Mouse (Mus musculus) frontal cortex, postnatal 10 days (tissue): ENCODE results near the gene Erich4.

Experiments
- DNase-seq, 2 experiments: peaks; one replicate each; pipeline ENCODE4 v3.0.0; 2022; ENCODE audit warnings: low spot score in 2 of 2, mixed read lengths in 1 of 2

Erich4 gene

GRCm38 (mm10) chr7:25623857-25624370, 8.2 kb upstream of the Erich4 start:
- DNase-seq: no peak

- peak in 1 of 2 experiments; percentile 3 for DNase-seq
Measured at GRCm38 (mm10) chr7:25620751-25621150, 5.1 kb upstream of the Erich4 start.

GRCm38 (mm10) chr7:25620101-25620500, 4.4 kb upstream of the Erich4 start:
- DNase-seq: no peak

DNA sequence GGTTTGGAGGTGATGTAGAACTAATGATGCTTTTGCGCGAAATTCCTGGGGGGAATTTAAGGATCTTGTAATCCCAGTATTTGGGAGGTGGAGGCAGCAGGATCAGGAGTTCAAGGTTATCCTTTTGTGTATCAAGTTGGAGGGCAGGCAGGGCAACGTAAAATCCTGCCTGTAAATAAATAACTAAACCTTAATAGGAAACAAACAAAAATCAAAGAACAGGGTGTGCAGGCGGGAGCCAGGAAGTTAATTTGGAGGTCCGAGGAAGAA, 4.0 kb upstream of the Erich4 start:
- no peak for DNase-seq

GRCm38 (mm10) chr7:25618865-25619721, 3.4 kb upstream of the Erich4 start, which contains the start of gene Dmac2:
Gene Dmac2, plus strand, starts transcription at chr7:25619414.
- DNase-seq: peak; percentile 91 to 92

GRCm38 (mm10) chr7:25617376-25618160, 1.9 kb upstream of the Erich4 start:
- DNase-seq: no peak

GRCm38 (mm10) chr7:25614831-25615705, 624 bp downstream of the Erich4 start:
- peak in 1 of 2 experiments; percentile 4 for DNase-seq

DNA sequence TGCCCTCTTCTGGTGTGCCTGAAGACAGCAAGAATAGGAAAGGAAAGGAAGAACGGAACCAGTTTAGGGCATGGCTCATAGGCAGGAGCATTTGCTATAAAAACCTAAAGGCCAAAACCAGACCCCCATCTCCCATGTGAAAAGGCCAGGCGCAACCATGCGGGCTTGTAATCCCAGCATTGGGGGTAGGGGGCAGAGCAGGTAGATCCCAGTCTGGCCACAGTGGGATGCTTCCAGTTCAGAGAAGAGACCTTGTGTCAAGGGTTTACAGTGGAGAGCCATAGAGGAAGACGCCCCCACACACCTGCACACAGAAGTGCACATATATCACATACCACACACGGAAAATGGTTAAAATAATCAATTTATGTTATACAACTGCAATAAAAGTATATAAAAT, 1.6 kb downstream of the Erich4 start:
- peak in 1 of 2 experiments; percentile 2 for DNase-seq

GRCm38 (mm10) chr7:25611501-25611900, 4.2 kb downstream of the Erich4 start:
- DNase-seq: no peak

- DNase-seq: peak in 1 of 2 experiments; percentile 1
Measured at GRCm38 (mm10) chr7:25610056-25610455, 5.6 kb downstream of the Erich4 start.

DNA sequence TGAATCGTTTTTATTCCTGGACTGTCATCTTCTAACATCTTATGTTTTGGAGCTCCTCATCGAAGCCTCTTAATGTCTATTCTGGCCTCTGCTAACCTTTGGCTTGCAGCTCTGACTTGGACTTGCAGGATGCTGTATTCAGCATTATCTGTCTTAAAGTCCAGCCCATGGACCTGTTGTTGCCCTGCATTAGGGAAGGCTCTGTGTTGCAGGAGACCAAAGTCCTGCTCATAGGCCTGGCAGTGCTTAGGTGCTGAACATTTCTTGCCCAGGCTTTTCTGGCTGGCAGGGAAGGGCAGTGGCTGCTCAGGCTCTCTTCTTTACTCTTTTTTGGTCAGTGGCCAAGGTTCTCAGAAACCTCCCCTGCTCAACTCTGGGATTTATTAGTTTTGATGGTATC, 8.5 kb downstream of the Erich4 start:
- no peak for DNase-seq

- no peak for DNase-seq
Measured at GRCm38 (mm10) chr7:25606625-25607063, 9.0 kb downstream of the Erich4 start.

- no peak for DNase-seq
Measured at GRCm38 (mm10) chr7:25601346-25601745, 14.3 kb downstream of the Erich4 start.

DNA sequence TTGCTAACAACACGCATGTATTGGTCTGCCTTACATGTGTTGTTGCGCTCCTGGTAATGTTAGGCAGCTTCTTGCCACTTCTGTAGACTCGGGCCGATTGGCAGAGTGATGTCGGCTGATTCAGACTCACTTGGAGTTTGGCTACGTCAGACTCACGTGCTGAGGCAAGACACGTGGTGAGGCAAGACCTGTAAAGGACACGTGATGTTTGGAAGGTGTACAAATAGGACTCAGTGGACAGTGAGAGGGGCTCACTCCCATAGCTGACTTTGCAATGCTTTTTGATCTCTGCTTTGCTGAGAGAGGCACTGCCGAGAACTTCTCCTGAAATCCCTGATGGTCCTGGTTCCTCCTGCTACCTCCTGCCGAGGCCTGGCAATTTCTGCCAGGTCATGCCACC, 15.0 kb downstream of the Erich4 start:
- no peak for DNase-seq

DNA sequence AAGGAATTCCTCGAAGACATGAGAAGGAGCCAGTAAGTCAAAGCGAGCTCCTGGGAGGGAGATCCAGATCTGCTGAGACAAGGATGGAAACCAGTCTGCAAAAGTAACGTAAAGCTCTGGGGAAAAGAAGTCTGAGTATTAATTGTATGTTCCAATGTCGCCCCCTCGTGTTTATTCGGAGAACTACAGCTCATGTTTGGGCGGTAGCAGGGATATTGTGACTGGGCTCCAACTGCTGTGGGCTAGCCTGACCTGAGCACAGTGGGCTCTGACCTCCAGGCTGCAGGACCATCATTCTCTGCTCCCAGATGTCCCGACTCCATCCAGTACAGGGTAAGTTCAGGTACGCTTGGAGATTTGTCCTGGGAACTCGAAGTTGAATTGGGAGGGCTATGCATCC, 16.0 kb downstream of the Erich4 start:
- DNase-seq: peak in 1 of 2 experiments; percentile 66

DNA sequence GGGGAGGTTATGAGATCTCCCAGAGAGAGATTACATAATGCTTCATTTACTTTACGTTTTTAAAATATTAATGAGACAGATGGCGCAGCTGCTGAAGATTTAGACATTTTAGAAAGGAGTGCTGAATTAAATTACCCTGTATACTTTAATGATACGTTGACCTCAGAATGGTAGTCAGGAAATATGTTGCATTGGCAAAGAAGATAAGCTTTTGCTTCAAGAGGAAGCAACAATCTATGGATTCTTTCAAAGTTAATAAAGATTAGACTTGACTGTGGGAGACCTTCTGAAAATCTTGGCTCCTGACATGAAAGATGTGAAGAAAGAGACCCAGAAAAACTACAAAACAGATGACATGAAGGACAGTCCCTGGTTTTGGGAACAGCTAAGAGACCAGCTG, 21.8 kb downstream of the Erich4 start:
- no peak for DNase-seq

DNA sequence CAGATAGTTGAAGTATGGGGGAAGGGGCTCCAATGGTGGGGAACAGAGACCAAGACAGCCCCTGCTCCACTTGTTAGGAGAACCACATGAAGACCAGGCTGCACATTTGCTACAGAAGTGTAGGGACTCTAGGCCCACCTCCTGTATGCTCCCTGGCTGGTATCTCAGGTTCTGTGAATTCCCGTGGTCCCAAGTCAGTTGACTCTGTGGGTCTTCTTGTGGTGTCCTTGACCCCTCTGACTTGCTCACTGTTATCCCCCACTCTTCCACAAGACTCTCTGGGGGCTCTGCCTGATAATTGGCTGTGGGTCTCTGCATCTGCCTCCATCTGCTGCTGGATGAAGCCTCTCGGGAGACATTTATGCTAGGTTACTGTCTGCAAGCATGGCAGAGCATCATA, 24.5 kb downstream of the Erich4 start:
- DNase-seq: no peak

GRCm38 (mm10) chr7:25585351-25586204, 30.1 kb downstream of the Erich4 start:
- no peak for DNase-seq

- DNase-seq: no peak
Measured at GRCm38 (mm10) chr7:25584651-25585050, 31.0 kb downstream of the Erich4 start.

DNA sequence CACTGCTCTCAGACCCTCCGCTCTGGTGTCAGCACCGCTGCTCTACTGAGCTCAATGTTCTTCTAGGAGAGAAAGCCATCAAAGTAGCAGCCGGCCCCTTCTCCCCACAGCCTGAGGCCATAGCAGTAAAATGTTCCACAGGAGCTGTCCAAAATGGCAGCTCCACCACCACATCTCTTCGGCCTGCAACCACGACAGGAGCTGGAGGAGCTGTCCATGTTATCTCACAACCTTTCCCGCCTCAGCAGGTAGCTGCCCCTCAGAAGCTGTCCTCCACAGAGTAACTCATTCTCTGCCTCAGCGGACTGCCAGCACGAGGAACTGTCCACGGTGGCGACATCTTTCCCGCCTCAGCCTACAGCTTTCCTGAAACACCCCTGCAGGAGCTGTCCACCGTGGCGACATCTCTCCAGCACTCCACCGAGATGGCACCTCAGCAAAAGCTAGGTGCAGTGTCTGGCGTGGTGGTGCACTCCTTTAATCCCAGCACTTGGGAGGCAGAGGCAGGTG, 33.3 kb downstream of the Erich4 start:
- DNase-seq: no peak

DNA sequence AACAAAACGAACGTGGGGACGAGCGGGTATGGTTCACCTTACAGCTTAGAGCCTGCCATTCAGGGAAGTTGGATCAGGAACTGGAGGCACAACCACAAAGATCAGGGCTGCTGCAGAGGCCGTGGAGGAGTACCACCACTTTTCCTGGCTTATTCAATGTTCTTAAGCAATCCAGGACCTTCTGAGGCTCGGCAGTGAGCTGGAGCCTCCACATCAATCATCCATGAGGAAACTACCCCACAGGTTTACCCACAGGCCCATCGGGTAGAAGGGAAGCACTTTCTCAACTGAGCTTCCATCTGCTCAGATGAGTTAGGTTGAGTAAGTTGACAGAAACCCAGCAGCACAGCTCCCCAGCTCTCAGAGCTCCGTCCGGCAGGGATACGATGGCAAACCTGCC, 36.3 kb downstream of the Erich4 start:
- no peak for DNase-seq
